Mouse (Mus musculus): ENCODE measurements around the gene Taf3. TPM values are rescaled to one million over a fixed set of nuclear protein-coding genes. Genes with fewer than 3 reads are reported as not detected.

The Taf3 gene
- total RNA-seq, 1 experiment, result 7.8 TPM

- Histone ChIP-seq H3K36me3 (ENCODE audit: control insufficient read depth, insufficient read depth, low read length, poor library complexity, severe bottlenecking) (no peaks in the 10 kb centered on the region), H3K4me3 (ENCODE audit: insufficient read depth in 1 of 2, low read depth in 1 of 2, low read length in 2 of 2, poor library complexity in 1 of 2, severe bottlenecking in 1 of 2) (no peak overlapping the region), H3K27ac (ENCODE audit: insufficient read depth, low read depth, low read length, poor library complexity, severe bottlenecking) (no peak overlapping the region), H3K9ac (ENCODE audit: insufficient read depth, low read depth, low read length, poor library complexity, severe bottlenecking) (no peak overlapping the region), H3K9me3 (ENCODE audit: control insufficient read depth, insufficient read depth, low read depth, low read length) (no peaks in the 10 kb centered on the region), H3K4me1 (ENCODE audit: control insufficient read depth in 2 of 2, insufficient read depth in 2 of 2, low read length in 2 of 2, poor library complexity in 1 of 2) (peaks cover 0 to 3% of the 10 kb centered on the region in 2 experiments; a peak in 1 of 4 replicates)
- in situ Hi-C loops (cut with MboI; ENCODE audit: low sequenced_read_pairs in 2 of 2, unreplicated experiment in 2 of 2), result no loop called here
- DNase-seq (ENCODE audit: low read depth, low spot score), result no peak
- TF ChIP-seq ZC3H11A (IDR thresholded peaks at IDR 0.05; ENCODE audit: borderline replicate concordance, low read depth, low read length) (no peak), MAFK (IDR thresholded peaks at IDR 0.05; ENCODE audit: insufficient read depth, low read depth, low read length) (no peak), CHD2 (IDR thresholded peaks at IDR 0.05; ENCODE audit: low read depth, low read length) (no peak), ZNF384 (IDR thresholded peaks at IDR 0.05; ENCODE audit: low read depth, low read length) (no peak), HCFC1 (IDR thresholded peaks at IDR 0.05; ENCODE audit: borderline replicate concordance, insufficient read depth, low read length) (no peak)
Observed at GRCm38 (mm10) chr2:9990690-9991229, 57.6 kb downstream of the Taf3 start.

DNA sequence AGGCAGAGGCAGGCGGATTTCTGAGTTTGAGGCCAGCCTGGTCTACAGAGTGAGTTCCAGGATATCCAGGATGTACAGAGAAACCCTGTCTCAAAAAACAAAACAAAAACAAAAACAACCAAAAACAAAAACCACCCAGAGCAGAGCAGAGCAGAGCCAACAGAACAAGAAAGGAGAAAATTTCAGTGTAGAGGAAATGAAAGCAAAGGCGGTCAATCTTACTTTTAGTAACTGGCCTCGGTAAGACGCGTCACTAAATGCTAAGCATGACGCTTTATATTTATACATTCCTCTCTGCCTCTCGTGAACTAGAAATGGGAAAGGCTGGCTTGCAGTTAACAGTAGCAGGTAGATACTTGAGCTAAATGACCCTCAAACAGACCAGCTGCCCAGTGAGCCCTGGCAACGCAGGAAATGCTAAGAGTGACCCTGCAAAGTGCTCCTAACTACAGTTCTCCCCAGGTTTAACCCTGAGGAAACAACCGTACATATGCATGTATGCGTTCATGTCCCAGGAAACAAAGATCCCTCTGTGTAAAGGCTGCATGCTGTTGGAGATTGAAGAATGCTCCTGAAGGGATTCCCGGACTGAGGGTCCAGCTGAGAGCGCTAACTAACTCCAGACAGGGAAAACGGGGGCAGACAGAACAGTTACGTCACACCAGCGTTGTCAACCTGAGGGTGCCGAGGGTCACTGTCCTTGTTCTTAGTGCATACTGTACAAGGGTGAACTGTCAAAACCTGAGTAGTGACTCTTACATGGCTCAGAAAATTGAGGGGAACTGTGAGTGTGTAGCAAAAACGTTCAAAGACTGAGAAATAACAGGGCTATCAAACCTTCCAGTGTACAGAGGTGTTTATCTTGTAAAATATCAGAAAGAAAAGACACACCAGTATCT lies 58.5 kb downstream of the Taf3 start:
- H3K4me3 ChIP-seq (ENCODE audit: insufficient read depth in 1 of 2, low read depth in 1 of 2, low read length in 2 of 2, poor library complexity in 1 of 2, severe bottlenecking in 1 of 2), result no peak overlapping the region
- H3K27ac ChIP-seq (ENCODE audit: insufficient read depth, low read depth, low read length, poor library complexity, severe bottlenecking), result no peak overlapping the region
- TF ChIP-seq CHD2 (IDR thresholded peaks at IDR 0.05; ENCODE audit: low read depth, low read length) (no peak), HCFC1 (IDR thresholded peaks at IDR 0.05; ENCODE audit: borderline replicate concordance, insufficient read depth, low read length) (no peak), MAFK (IDR thresholded peaks at IDR 0.05; ENCODE audit: insufficient read depth, low read depth, low read length) (no peak), ZNF384 (IDR thresholded peaks at IDR 0.05; ENCODE audit: low read depth, low read length) (no peak), ZC3H11A (IDR thresholded peaks at IDR 0.05; ENCODE audit: borderline replicate concordance, low read depth, low read length) (no peak)
- no peak overlapping the region for H3K9ac ChIP-seq (ENCODE audit: insufficient read depth, low read depth, low read length, poor library complexity, severe bottlenecking)
- no peak for DNase-seq (ENCODE audit: low read depth, low spot score)
- no peaks in the 10 kb centered on the region for H3K36me3 ChIP-seq (ENCODE audit: control insufficient read depth, insufficient read depth, low read length, poor library complexity, severe bottlenecking)
- H3K9me3 ChIP-seq (ENCODE audit: control insufficient read depth, insufficient read depth, low read depth, low read length), result no peaks in the 10 kb centered on the region
- in situ Hi-C loops (cut with MboI; ENCODE audit: low sequenced_read_pairs in 2 of 2, unreplicated experiment in 2 of 2), result no loop called here
- peaks cover 0 to 3% of the 10 kb centered on the region in 2 experiments; a peak in 1 of 4 replicates for H3K4me1 ChIP-seq (ENCODE audit: control insufficient read depth in 2 of 2, insufficient read depth in 2 of 2, low read length in 2 of 2, poor library complexity in 1 of 2)

GRCm38 (mm10) chr2:9988290-9988689 lies 60.1 kb downstream of the Taf3 start:
- peaks cover 0 to 4% of the 10 kb centered on the region in 2 experiments; a peak in 1 of 4 replicates for H3K4me1 ChIP-seq (ENCODE audit: control insufficient read depth in 2 of 2, insufficient read depth in 2 of 2, low read length in 2 of 2, poor library complexity in 1 of 2)
- in situ Hi-C loops (cut with MboI; ENCODE audit: low sequenced_read_pairs in 2 of 2, unreplicated experiment in 2 of 2), result no loop called here
- H3K9me3 ChIP-seq (ENCODE audit: control insufficient read depth, insufficient read depth, low read depth, low read length), result no peaks in the 10 kb centered on the region
- H3K27ac ChIP-seq (ENCODE audit: insufficient read depth, low read depth, low read length, poor library complexity, severe bottlenecking), result no peak overlapping the region
- H3K9ac ChIP-seq (ENCODE audit: insufficient read depth, low read depth, low read length, poor library complexity, severe bottlenecking), result no peak overlapping the region
- H3K36me3 ChIP-seq (ENCODE audit: control insufficient read depth, insufficient read depth, low read length, poor library complexity, severe bottlenecking), result no peaks in the 10 kb centered on the region
- TF ChIP-seq ZC3H11A (IDR thresholded peaks at IDR 0.05; ENCODE audit: borderline replicate concordance, low read depth, low read length), result no peak
- TF ChIP-seq MAFK (IDR thresholded peaks at IDR 0.05; ENCODE audit: insufficient read depth, low read depth, low read length), result no peak
- TF ChIP-seq HCFC1 (IDR thresholded peaks at IDR 0.05; ENCODE audit: borderline replicate concordance, insufficient read depth, low read length), result no peak
- no peak for TF ChIP-seq ZNF384 (IDR thresholded peaks at IDR 0.05; ENCODE audit: low read depth, low read length)
- no peak for TF ChIP-seq CHD2 (IDR thresholded peaks at IDR 0.05; ENCODE audit: low read depth, low read length)
- H3K4me3 ChIP-seq (ENCODE audit: insufficient read depth in 1 of 2, low read depth in 1 of 2, low read length in 2 of 2, poor library complexity in 1 of 2, severe bottlenecking in 1 of 2), result no peak overlapping the region
- DNase-seq (ENCODE audit: low read depth, low spot score), result no peak

GRCm38 (mm10) chr2:9985979-9986447 lies 62.4 kb downstream of the Taf3 start:
- Histone ChIP-seq H3K9ac (ENCODE audit: insufficient read depth, low read depth, low read length, poor library complexity, severe bottlenecking) (no peak overlapping the region), H3K4me3 (ENCODE audit: insufficient read depth in 1 of 2, low read depth in 1 of 2, low read length in 2 of 2, poor library complexity in 1 of 2, severe bottlenecking in 1 of 2) (no peak overlapping the region), H3K27ac (ENCODE audit: insufficient read depth, low read depth, low read length, poor library complexity, severe bottlenecking) (no peak overlapping the region), H3K9me3 (ENCODE audit: control insufficient read depth, insufficient read depth, low read depth, low read length) (no peaks in the 10 kb centered on the region), H3K36me3 (ENCODE audit: control insufficient read depth, insufficient read depth, low read length, poor library complexity, severe bottlenecking) (no peaks in the 10 kb centered on the region), H3K4me1 (ENCODE audit: control insufficient read depth in 2 of 2, insufficient read depth in 2 of 2, low read length in 2 of 2, poor library complexity in 1 of 2) (peaks cover 0 to 5% of the 10 kb centered on the region in 2 experiments; a peak in 1 of 4 replicates)
- in situ Hi-C loops (cut with MboI; ENCODE audit: low sequenced_read_pairs in 2 of 2, unreplicated experiment in 2 of 2), result no loop called here
- TF ChIP-seq CHD2 (IDR thresholded peaks at IDR 0.05; ENCODE audit: low read depth, low read length) (no peak), ZC3H11A (IDR thresholded peaks at IDR 0.05; ENCODE audit: borderline replicate concordance, low read depth, low read length) (no peak), ZNF384 (IDR thresholded peaks at IDR 0.05; ENCODE audit: low read depth, low read length) (no peak), MAFK (IDR thresholded peaks at IDR 0.05; ENCODE audit: insufficient read depth, low read depth, low read length) (no peak), HCFC1 (IDR thresholded peaks at IDR 0.05; ENCODE audit: borderline replicate concordance, insufficient read depth, low read length) (no peak)
- DNase-seq (ENCODE audit: low read depth, low spot score), result peak; percentile 15

Data from ES-E14 (cell line).